Mouse (Mus musculus) CD8-positive naive resting alpha-beta T cell, adult 57 days (primary cell): Measurements from ENCODE around the gene 3425401B19Rik. TPM values are rescaled to one million over a fixed set of nuclear protein-coding genes. Genes with fewer than 3 reads are reported as not detected.

Experiments
- total RNA-seq: library from RNA; stranded (reverse); gene quantifications from one replicate; pipeline ENCODE4 v1.2.4, GENCODE M21; 2023

Gene 3425401B19Rik
- 0.15 TPM for total RNA-seq

DNA sequence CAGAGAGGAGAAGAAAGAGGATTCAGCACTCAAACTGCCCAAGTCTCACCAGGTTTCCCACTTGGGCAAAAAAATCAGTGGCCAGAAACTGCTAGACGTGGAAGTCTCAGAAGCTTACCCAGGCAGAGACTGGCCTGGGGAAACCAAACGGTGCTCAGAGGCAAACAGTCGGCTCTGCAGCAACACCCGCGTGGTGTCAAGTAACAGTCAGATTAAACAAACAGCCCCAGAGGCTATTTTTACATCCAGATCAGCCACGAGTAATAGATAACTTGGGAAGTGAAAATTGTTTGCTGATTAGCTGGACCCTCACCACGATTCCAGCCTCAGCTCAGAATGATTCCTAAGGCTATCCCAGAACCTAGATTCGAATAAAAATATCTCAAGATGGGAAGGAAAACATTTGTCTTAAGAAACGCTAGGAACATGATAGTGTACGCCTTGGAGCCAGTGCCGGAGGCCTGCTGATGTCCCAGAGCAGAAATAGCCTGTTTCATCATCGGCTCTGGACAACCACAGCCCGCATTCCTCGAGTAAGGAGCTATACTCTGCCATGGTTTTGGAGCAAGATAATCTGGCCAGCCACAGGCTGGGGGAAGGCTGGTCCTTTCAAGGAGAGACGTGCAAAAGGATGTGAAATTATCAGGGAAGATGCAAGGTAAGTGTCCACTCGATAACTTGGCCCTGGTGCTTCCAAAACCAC, at the start of gene 3425401B19Rik:
TSS of gene 3425401B19Rik (minus strand) at position 170 of the 703 bp plus-strand sequence.

Other genes starting within 250 kb of the 3425401B19Rik start
- gene Slc18a3, start 220.4 kb downstream of the 3425401B19Rik start, total RNA-seq = not detected
- not detected for gene Chat, start 219.3 kb downstream of the 3425401B19Rik start, total RNA-seq
- 47.8 TPM for gene Ercc6, start 171.8 kb downstream of the 3425401B19Rik start, total RNA-seq
- gene Prrxl1, start 85.9 kb downstream of the 3425401B19Rik start, total RNA-seq = not detected
- not detected for gene Tmem273, start 100.7 kb upstream of the 3425401B19Rik start, total RNA-seq
- gene Fam170b, start 148.7 kb upstream of the 3425401B19Rik start, total RNA-seq = not detected
- 0.37 TPM for gene Vstm4, start 171.5 kb upstream of the 3425401B19Rik start, total RNA-seq